Mouse (Mus musculus): ENCODE measurements at regions not wholly inside any gene's neighbourhood (a gene's known extent, or its start where the extent isn't known, plus 50 kb on each side); places are given as distances from the start of the nearest gene placed in this dataset.

GRCm38 (mm10) chr13:114523116-114523515, 64.4 kb upstream of the Fst start:
- no peaks in the 10 kb centered on the region for H3K9me3 ChIP-seq (replicated peaks; ENCODE audit: insufficient read depth, low read length)
- H3K36me3 ChIP-seq (ENCODE audit: control insufficient read depth in 1 of 2, insufficient read depth in 2 of 2, low read length in 2 of 2), result no peaks in the 10 kb centered on the region
- H3K9ac ChIP-seq (ENCODE audit: control insufficient read depth, low read depth, low read length, poor library complexity, severe bottlenecking), result no peak overlapping the region
- TF ChIP-seq ZC3H11A (IDR thresholded peaks at IDR 0.05; ENCODE audit: low read depth, low read length) (0 out of 2 replicates have a peak, but pooled peaks have one; percentile 5), RAD21 (IDR thresholded peaks at IDR 0.05; ENCODE audit: low read depth, low read length) (peak; percentile 40), TCF12 (IDR thresholded peaks at IDR 0.05; ENCODE audit: low read depth, low read length) (no peak), SMC3 (IDR thresholded peaks at IDR 0.05; ENCODE audit: low read depth, low read length) (peak; percentile 54), CTCF (IDR thresholded peaks at IDR 0.05 in 2 of 3, conservative IDR thresholded peaks at IDR 0.05 in 1 of 3; ENCODE audit: control insufficient read depth in 1 of 3, insufficient read depth in 1 of 3, low read depth in 2 of 3, low read length in 3 of 3, poor library complexity in 1 of 3, severe bottlenecking in 1 of 3) (peak in 1 of 3 experiments; percentile 37; a peak in 2 of 6 replicates)
- no peak overlapping the region for H3K4me3 ChIP-seq (ENCODE audit: control insufficient read depth in 1 of 2, insufficient read depth in 1 of 2, low read depth in 2 of 2, low read length in 2 of 2)
- H3K79me2 ChIP-seq (ENCODE audit: control insufficient read depth, insufficient read depth, low read length, poor library complexity), result no peaks in the 10 kb centered on the region
- peak; percentile 15 for DNase-seq (ENCODE audit: low read depth, low spot score)
- H3K4me1 ChIP-seq (ENCODE audit: control insufficient read depth in 1 of 2, insufficient read depth in 2 of 2, low read length in 2 of 2), result no peaks in the 10 kb centered on the region
- H3K27me3 ChIP-seq (ENCODE audit: control insufficient read depth in 1 of 2, insufficient read depth in 2 of 2, low read length in 2 of 2), result no peaks in the 10 kb centered on the region
- no peak overlapping the region for H3K27ac ChIP-seq (ENCODE audit: control insufficient read depth, low read depth, low read length)

GRCm38 (mm10) chr13:114526856-114527255, 68.1 kb upstream of the Fst start:
- Histone ChIP-seq H3K4me3 (ENCODE audit: control insufficient read depth in 1 of 2, insufficient read depth in 1 of 2, low read depth in 2 of 2, low read length in 2 of 2) (no peak overlapping the region), H3K27ac (ENCODE audit: control insufficient read depth, low read depth, low read length) (no peak overlapping the region), H3K9me3 (replicated peaks; ENCODE audit: insufficient read depth, low read length) (no peaks in the 10 kb centered on the region), H3K27me3 (ENCODE audit: control insufficient read depth in 1 of 2, insufficient read depth in 2 of 2, low read length in 2 of 2) (no peaks in the 10 kb centered on the region), H3K9ac (ENCODE audit: control insufficient read depth, low read depth, low read length, poor library complexity, severe bottlenecking) (no peak overlapping the region), H3K36me3 (ENCODE audit: control insufficient read depth in 1 of 2, insufficient read depth in 2 of 2, low read length in 2 of 2) (no peaks in the 10 kb centered on the region), H3K79me2 (ENCODE audit: control insufficient read depth, insufficient read depth, low read length, poor library complexity) (no peaks in the 10 kb centered on the region), H3K4me1 (ENCODE audit: control insufficient read depth in 1 of 2, insufficient read depth in 2 of 2, low read length in 2 of 2) (no peaks in the 10 kb centered on the region)
- TF ChIP-seq TAL1 (IDR thresholded peaks at IDR 0.05; ENCODE audit: low read length), result no peak
- no peak for TF ChIP-seq HCFC1 (IDR thresholded peaks at IDR 0.05; ENCODE audit: low read depth, low read length)
- TF ChIP-seq GABPA (IDR thresholded peaks at IDR 0.05; ENCODE audit: low read depth, low read length), result no peak
- no peak for TF ChIP-seq POLR2AphosphoS5 (IDR thresholded peaks at IDR 0.05; ENCODE audit: borderline replicate concordance, low read depth, low read length)
- DNase-seq (ENCODE audit: low read depth, low spot score), result no peak

GRCm38 (mm10) chr13:114530171-114530774, 71.5 kb upstream of the Fst start:
- Histone ChIP-seq H3K36me3 (ENCODE audit: control insufficient read depth in 1 of 2, insufficient read depth in 2 of 2, low read length in 2 of 2) (no peaks in the 10 kb centered on the region), H3K4me1 (ENCODE audit: control insufficient read depth in 1 of 2, insufficient read depth in 2 of 2, low read length in 2 of 2) (no peaks in the 10 kb centered on the region), H3K27ac (ENCODE audit: control insufficient read depth, low read depth, low read length) (no peak overlapping the region), H3K27me3 (ENCODE audit: control insufficient read depth in 1 of 2, insufficient read depth in 2 of 2, low read length in 2 of 2) (no peaks in the 10 kb centered on the region), H3K79me2 (ENCODE audit: control insufficient read depth, insufficient read depth, low read length, poor library complexity) (no peaks in the 10 kb centered on the region), H3K9me3 (replicated peaks; ENCODE audit: insufficient read depth, low read length) (no peaks in the 10 kb centered on the region), H3K9ac (ENCODE audit: control insufficient read depth, low read depth, low read length, poor library complexity, severe bottlenecking) (no peak overlapping the region), H3K4me3 (ENCODE audit: control insufficient read depth in 1 of 2, insufficient read depth in 1 of 2, low read depth in 2 of 2, low read length in 2 of 2) (no peak overlapping the region)
- DNase-seq (ENCODE audit: low read depth, low spot score), result no peak
- TF ChIP-seq MAX (IDR thresholded peaks at IDR 0.05; ENCODE audit: low read length) (no peak), USF1 (IDR thresholded peaks at IDR 0.05; ENCODE audit: low read depth, low read length) (no peak)

Data from MEL (cell line).